Mouse (Mus musculus): ENCODE results near the gene Man1c1. TPM values are rescaled to one million over a fixed set of nuclear protein-coding genes. Genes with fewer than 3 reads are reported as not detected.

Man1c1 gene
- polyA plus RNA-seq, 1 experiment from 2014 or later: 4.8 TPM

- H3K4me1 ChIP-seq (ENCODE audit: control insufficient read depth, insufficient read depth, low read length): peaks cover 9% of the 10 kb centered on the region
- no peaks in the 10 kb centered on the region for H3K27me3 ChIP-seq (ENCODE audit: control insufficient read depth, insufficient read depth, low read length)
- peak overlapping the region; percentile 97 for H3K4me2 ChIP-seq (ENCODE audit: low read depth)
- H3K4me3 ChIP-seq (ENCODE audit: low read depth, low read length): peak overlapping the region; percentile 91
- H3K9ac ChIP-seq (ENCODE audit: low read length): peak overlapping the region; percentile 80
- no peak for ATAC-seq (ENCODE audit: insufficient read depth, low FRiP score, low TSS enrichment)
- peaks cover 10% of the 10 kb centered on the region for H3K36me3 ChIP-seq (ENCODE audit: control insufficient read depth, insufficient read depth, low read length)
- H3K9me3 ChIP-seq (ENCODE audit: control insufficient read depth, low read length): no peaks in the 10 kb centered on the region
- H3K27ac ChIP-seq (ENCODE audit: low read depth, low read length): peak overlapping the region; percentile 70; the same call in 1 of the 2 replicates
- WGBS: 1% methylated on average over 57 of the region's 57 CpGs
- peak; percentile 67 for DNase-seq (ENCODE audit: low spot score)
These were observed 169.8 kb downstream of the Man1c1 start for GRCm38 (mm10) chr4:134534124-134534886.

GRCm38 (mm10) chr4:134533421-134533820, 170.7 kb downstream of the Man1c1 start:
- Histone ChIP-seq H3K4me1 (ENCODE audit: control insufficient read depth, insufficient read depth, low read length) (peaks cover 9% of the 10 kb centered on the region), H3K4me2 (ENCODE audit: low read depth) (no peak overlapping the region), H3K9me3 (ENCODE audit: control insufficient read depth, low read length) (no peaks in the 10 kb centered on the region), H3K27me3 (ENCODE audit: control insufficient read depth, insufficient read depth, low read length) (no peaks in the 10 kb centered on the region), H3K9ac (ENCODE audit: low read length) (no peak overlapping the region), H3K4me3 (ENCODE audit: low read depth, low read length) (no peak overlapping the region), H3K36me3 (ENCODE audit: control insufficient read depth, insufficient read depth, low read length) (peaks cover 9% of the 10 kb centered on the region), H3K27ac (ENCODE audit: low read depth, low read length) (no peak overlapping the region)
- ATAC-seq (ENCODE audit: insufficient read depth, low FRiP score, low TSS enrichment) (no peak), DNase-seq (ENCODE audit: low spot score) (no peak)
- WGBS: 83% methylated on average over 4 of the region's 4 CpGs

- 90% methylated on average over 4 of the region's 4 CpGs for WGBS
- DNase-seq (ENCODE audit: low spot score): no peak
- Histone ChIP-seq H3K9me3 (ENCODE audit: control insufficient read depth, low read length) (no peaks in the 10 kb centered on the region), H3K27ac (ENCODE audit: low read depth, low read length) (no peak overlapping the region), H3K4me3 (ENCODE audit: low read depth, low read length) (no peak overlapping the region), H3K36me3 (ENCODE audit: control insufficient read depth, insufficient read depth, low read length) (peaks cover 9% of the 10 kb centered on the region), H3K27me3 (ENCODE audit: control insufficient read depth, insufficient read depth, low read length) (no peaks in the 10 kb centered on the region), H3K4me2 (ENCODE audit: low read depth) (no peak overlapping the region), H3K4me1 (ENCODE audit: control insufficient read depth, insufficient read depth, low read length) (peaks cover 9% of the 10 kb centered on the region), H3K9ac (ENCODE audit: low read length) (no peak overlapping the region)
- no peak for ATAC-seq (ENCODE audit: insufficient read depth, low FRiP score, low TSS enrichment)
These were observed 171.2 kb downstream of the Man1c1 start for GRCm38 (mm10) chr4:134532928-134533327.

- ATAC-seq (ENCODE audit: insufficient read depth, low FRiP score, low TSS enrichment) (no peak), DNase-seq (ENCODE audit: low spot score) (no peak)
- Histone ChIP-seq H3K27ac (ENCODE audit: low read depth, low read length) (no peak overlapping the region), H3K27me3 (ENCODE audit: control insufficient read depth, insufficient read depth, low read length) (no peaks in the 10 kb centered on the region), H3K4me2 (ENCODE audit: low read depth) (no peak overlapping the region), H3K36me3 (ENCODE audit: control insufficient read depth, insufficient read depth, low read length) (peaks cover 18% of the 10 kb centered on the region), H3K4me3 (ENCODE audit: low read depth, low read length) (no peak overlapping the region), H3K9me3 (ENCODE audit: control insufficient read depth, low read length) (no peaks in the 10 kb centered on the region), H3K9ac (ENCODE audit: low read length) (no peak overlapping the region), H3K4me1 (ENCODE audit: control insufficient read depth, insufficient read depth, low read length) (no peaks in the 10 kb centered on the region)
- WGBS: 89% methylated on average over 5 of the region's 5 CpGs
These were observed 177.9 kb downstream of the Man1c1 start for GRCm38 (mm10) chr4:134526220-134526619.

- no peaks in the 10 kb centered on the region for H3K27me3 ChIP-seq (ENCODE audit: control insufficient read depth, insufficient read depth, low read length)
- no peak overlapping the region for H3K27ac ChIP-seq (ENCODE audit: low read depth, low read length)
- H3K4me3 ChIP-seq (ENCODE audit: low read depth, low read length): no peak overlapping the region
- ATAC-seq (ENCODE audit: insufficient read depth, low FRiP score, low TSS enrichment) (no peak), DNase-seq (ENCODE audit: low spot score) (no peak)
- no peak overlapping the region for H3K9ac ChIP-seq (ENCODE audit: low read length)
- no peak overlapping the region for H3K4me2 ChIP-seq (ENCODE audit: low read depth)
- H3K9me3 ChIP-seq (ENCODE audit: control insufficient read depth, low read length): no peaks in the 10 kb centered on the region
- WGBS: 79% methylated on average over 5 of the region's 5 CpGs
- H3K36me3 ChIP-seq (ENCODE audit: control insufficient read depth, insufficient read depth, low read length): peaks cover 18% of the 10 kb centered on the region
- no peaks in the 10 kb centered on the region for H3K4me1 ChIP-seq (ENCODE audit: control insufficient read depth, insufficient read depth, low read length)
These were observed 178.3 kb downstream of the Man1c1 start for GRCm38 (mm10) chr4:134525806-134526205.

GRCm38 (mm10) chr4:134523447-134523846, 180.6 kb downstream of the Man1c1 start:
- Histone ChIP-seq H3K4me1 (ENCODE audit: control insufficient read depth, insufficient read depth, low read length) (no peaks in the 10 kb centered on the region), H3K36me3 (ENCODE audit: control insufficient read depth, insufficient read depth, low read length) (peaks cover 11% of the 10 kb centered on the region), H3K9ac (ENCODE audit: low read length) (no peak overlapping the region), H3K9me3 (ENCODE audit: control insufficient read depth, low read length) (no peaks in the 10 kb centered on the region), H3K4me3 (ENCODE audit: low read depth, low read length) (no peak overlapping the region), H3K27ac (ENCODE audit: low read depth, low read length) (no peak overlapping the region), H3K27me3 (ENCODE audit: control insufficient read depth, insufficient read depth, low read length) (no peaks in the 10 kb centered on the region), H3K4me2 (ENCODE audit: low read depth) (no peak overlapping the region)
- DNase-seq (ENCODE audit: low spot score) (no peak), ATAC-seq (ENCODE audit: insufficient read depth, low FRiP score, low TSS enrichment) (no peak)
- WGBS: 89% methylated on average over 4 of the region's 4 CpGs

GRCm38 (mm10) chr4:134519281-134519680, 184.8 kb downstream of the Man1c1 start:
- Histone ChIP-seq H3K4me2 (ENCODE audit: low read depth) (no peak overlapping the region), H3K27ac (ENCODE audit: low read depth, low read length) (no peak overlapping the region), H3K9ac (ENCODE audit: low read length) (no peak overlapping the region), H3K9me3 (ENCODE audit: control insufficient read depth, low read length) (no peaks in the 10 kb centered on the region), H3K27me3 (ENCODE audit: control insufficient read depth, insufficient read depth, low read length) (no peaks in the 10 kb centered on the region), H3K4me1 (ENCODE audit: control insufficient read depth, insufficient read depth, low read length) (no peaks in the 10 kb centered on the region), H3K4me3 (ENCODE audit: low read depth, low read length) (no peak overlapping the region), H3K36me3 (ENCODE audit: control insufficient read depth, insufficient read depth, low read length) (peaks cover 7% of the 10 kb centered on the region)
- ATAC-seq (ENCODE audit: insufficient read depth, low FRiP score, low TSS enrichment): no peak
- DNase-seq (ENCODE audit: low spot score): no peak

- no peak overlapping the region for H3K9ac ChIP-seq (ENCODE audit: low read length)
- H3K4me1 ChIP-seq (ENCODE audit: control insufficient read depth, insufficient read depth, low read length): no peaks in the 10 kb centered on the region
- no peak overlapping the region for H3K4me3 ChIP-seq (ENCODE audit: low read depth, low read length)
- H3K4me2 ChIP-seq (ENCODE audit: low read depth): no peak overlapping the region
- peaks cover 5% of the 10 kb centered on the region for H3K36me3 ChIP-seq (ENCODE audit: control insufficient read depth, insufficient read depth, low read length)
- H3K27me3 ChIP-seq (ENCODE audit: control insufficient read depth, insufficient read depth, low read length): no peaks in the 10 kb centered on the region
- 89% methylated on average over 4 of the region's 4 CpGs for WGBS
- no peak for ATAC-seq (ENCODE audit: insufficient read depth, low FRiP score, low TSS enrichment)
- H3K27ac ChIP-seq (ENCODE audit: low read depth, low read length): no peak overlapping the region
- no peaks in the 10 kb centered on the region for H3K9me3 ChIP-seq (ENCODE audit: control insufficient read depth, low read length)
- DNase-seq (ENCODE audit: low spot score): no peak
These were observed 185.5 kb downstream of the Man1c1 start for GRCm38 (mm10) chr4:134518541-134518940.

- Histone ChIP-seq H3K9ac (ENCODE audit: low read length) (no peak overlapping the region), H3K36me3 (ENCODE audit: control insufficient read depth, insufficient read depth, low read length) (peaks cover 2% of the 10 kb centered on the region), H3K9me3 (ENCODE audit: control insufficient read depth, low read length) (no peaks in the 10 kb centered on the region), H3K4me1 (ENCODE audit: control insufficient read depth, insufficient read depth, low read length) (peaks cover 1% of the 10 kb centered on the region; the same call in 1 of the 2 replicates), H3K4me3 (ENCODE audit: low read depth, low read length) (no peak overlapping the region), H3K27ac (ENCODE audit: low read depth, low read length) (no peak overlapping the region), H3K27me3 (ENCODE audit: control insufficient read depth, insufficient read depth, low read length) (no peaks in the 10 kb centered on the region), H3K4me2 (ENCODE audit: low read depth) (no peak overlapping the region)
- no peak for ATAC-seq (ENCODE audit: insufficient read depth, low FRiP score, low TSS enrichment)
- no peak for DNase-seq (ENCODE audit: low spot score)
- 91% methylated on average over 10 of the region's 10 CpGs for WGBS
These were observed 186.4 kb downstream of the Man1c1 start for GRCm38 (mm10) chr4:134517719-134518118.
